Mouse (Mus musculus): Measurements from ENCODE around the gene Bahd1. TPM values are rescaled to one million over a fixed set of nuclear protein-coding genes. Genes with fewer than 3 reads are reported as not detected.

Bahd1 gene
- polyA plus RNA-seq, 1 experiment from 2014 or later: 1.2 TPM

GRCm38 (mm10) chr2:118960413-118960812 is 60.2 kb downstream of the Bahd1 start:
- no peaks in the 10 kb centered on the region for H3K36me3 ChIP-seq (replicated peaks; ENCODE audit: control insufficient read depth, insufficient read depth, low read depth, low read length)
- no peaks in the 10 kb centered on the region for H3K4me1 ChIP-seq (ENCODE audit: control insufficient read depth, insufficient read depth, low read length)
- no peak for ATAC-seq (replicated peaks; ENCODE audit: insufficient number of reproducible peaks, low FRiP score, low TSS enrichment, low read depth)
- no peak overlapping the region for H3K27ac ChIP-seq (replicated peaks; ENCODE audit: low read depth, low read length)
- H3K9me3 ChIP-seq (replicated peaks; ENCODE audit: control insufficient read depth, low read length): no peaks in the 10 kb centered on the region
- 90% methylated on average over 2 of the region's 2 CpGs for WGBS
- DNase-seq (ENCODE audit: low spot score): no peak
- H3K9ac ChIP-seq (replicated peaks; ENCODE audit: low read length): no peak overlapping the region
- no peak overlapping the region for H3K4me2 ChIP-seq (ENCODE audit: low read depth, low read length)
- no peak overlapping the region for H3K4me3 ChIP-seq (ENCODE audit: low read depth, low read length)
- H3K27me3 ChIP-seq (ENCODE audit: control insufficient read depth, insufficient read depth, low read length): no peaks in the 10 kb centered on the region

- Histone ChIP-seq H3K4me2 (ENCODE audit: low read depth, low read length) (no peak overlapping the region), H3K27ac (replicated peaks; ENCODE audit: low read depth, low read length) (no peak overlapping the region), H3K27me3 (ENCODE audit: control insufficient read depth, insufficient read depth, low read length) (no peaks in the 10 kb centered on the region), H3K9ac (replicated peaks; ENCODE audit: low read length) (no peak overlapping the region), H3K4me3 (ENCODE audit: low read depth, low read length) (no peak overlapping the region), H3K36me3 (replicated peaks; ENCODE audit: control insufficient read depth, insufficient read depth, low read depth, low read length) (no peaks in the 10 kb centered on the region), H3K9me3 (replicated peaks; ENCODE audit: control insufficient read depth, low read length) (no peaks in the 10 kb centered on the region), H3K4me1 (ENCODE audit: control insufficient read depth, insufficient read depth, low read length) (no peaks in the 10 kb centered on the region)
- ATAC-seq (replicated peaks; ENCODE audit: insufficient number of reproducible peaks, low FRiP score, low TSS enrichment, low read depth) (no peak), DNase-seq (ENCODE audit: low spot score) (no peak)
- 49% methylated on average over 2 of the region's 2 CpGs for WGBS
These were observed 61.4 kb downstream of the Bahd1 start for GRCm38 (mm10) chr2:118961546-118961945.

GRCm38 (mm10) chr2:118963007-118963675 is 63.0 kb downstream of the Bahd1 start:
- Histone ChIP-seq H3K36me3 (replicated peaks; ENCODE audit: control insufficient read depth, insufficient read depth, low read depth, low read length) (no peaks in the 10 kb centered on the region), H3K9me3 (replicated peaks; ENCODE audit: control insufficient read depth, low read length) (no peaks in the 10 kb centered on the region), H3K4me1 (ENCODE audit: control insufficient read depth, insufficient read depth, low read length) (no peaks in the 10 kb centered on the region), H3K4me3 (ENCODE audit: low read depth, low read length) (no peak overlapping the region), H3K27me3 (ENCODE audit: control insufficient read depth, insufficient read depth, low read length) (no peaks in the 10 kb centered on the region), H3K4me2 (ENCODE audit: low read depth, low read length) (no peak overlapping the region), H3K9ac (replicated peaks; ENCODE audit: low read length) (no peak overlapping the region), H3K27ac (replicated peaks; ENCODE audit: low read depth, low read length) (no peak overlapping the region)
- ATAC-seq (replicated peaks; ENCODE audit: insufficient number of reproducible peaks, low FRiP score, low TSS enrichment, low read depth) (no peak), DNase-seq (ENCODE audit: low spot score) (no peak)
- 54% methylated on average over 9 of the region's 9 CpGs for WGBS

GRCm38 (mm10) chr2:118963676-118964012 is 63.5 kb downstream of the Bahd1 start:
- 74% methylated on average over 7 of the region's 7 CpGs for WGBS
- Histone ChIP-seq H3K36me3 (replicated peaks; ENCODE audit: control insufficient read depth, insufficient read depth, low read depth, low read length) (no peaks in the 10 kb centered on the region), H3K9me3 (replicated peaks; ENCODE audit: control insufficient read depth, low read length) (no peaks in the 10 kb centered on the region), H3K4me1 (ENCODE audit: control insufficient read depth, insufficient read depth, low read length) (no peaks in the 10 kb centered on the region), H3K27ac (replicated peaks; ENCODE audit: low read depth, low read length) (no peak overlapping the region), H3K4me2 (ENCODE audit: low read depth, low read length) (no peak overlapping the region), H3K27me3 (ENCODE audit: control insufficient read depth, insufficient read depth, low read length) (no peaks in the 10 kb centered on the region), H3K9ac (replicated peaks; ENCODE audit: low read length) (no peak overlapping the region), H3K4me3 (ENCODE audit: low read depth, low read length) (no peak overlapping the region)
- no peak for ATAC-seq (replicated peaks; ENCODE audit: insufficient number of reproducible peaks, low FRiP score, low TSS enrichment, low read depth)
- DNase-seq (ENCODE audit: low spot score): no peak

GRCm38 (mm10) chr2:118969585-118970147 is 69.5 kb downstream of the Bahd1 start:
- Histone ChIP-seq H3K4me1 (ENCODE audit: control insufficient read depth, insufficient read depth, low read length) (no peaks in the 10 kb centered on the region), H3K36me3 (replicated peaks; ENCODE audit: control insufficient read depth, insufficient read depth, low read depth, low read length) (no peaks in the 10 kb centered on the region), H3K27ac (replicated peaks; ENCODE audit: low read depth, low read length) (no peak overlapping the region), H3K9ac (replicated peaks; ENCODE audit: low read length) (no peak overlapping the region), H3K9me3 (replicated peaks; ENCODE audit: control insufficient read depth, low read length) (no peaks in the 10 kb centered on the region), H3K4me2 (ENCODE audit: low read depth, low read length) (no peak overlapping the region), H3K4me3 (ENCODE audit: low read depth, low read length) (no peak overlapping the region), H3K27me3 (ENCODE audit: control insufficient read depth, insufficient read depth, low read length) (peaks cover 8% of the 10 kb centered on the region)
- DNase-seq (ENCODE audit: low spot score) (no peak), ATAC-seq (replicated peaks; ENCODE audit: insufficient number of reproducible peaks, low FRiP score, low TSS enrichment, low read depth) (no peak)
- WGBS: 85% methylated on average over 11 of the region's 11 CpGs

GRCm38 (mm10) chr2:118972048-118972447 is 71.9 kb downstream of the Bahd1 start:
- WGBS: 84% methylated on average over 5 of the region's 5 CpGs
- Histone ChIP-seq H3K27me3 (ENCODE audit: control insufficient read depth, insufficient read depth, low read length) (peaks cover 23% of the 10 kb centered on the region), H3K9ac (replicated peaks; ENCODE audit: low read length) (no peak overlapping the region), H3K9me3 (replicated peaks; ENCODE audit: control insufficient read depth, low read length) (no peaks in the 10 kb centered on the region), H3K27ac (replicated peaks; ENCODE audit: low read depth, low read length) (no peak overlapping the region), H3K4me2 (ENCODE audit: low read depth, low read length) (no peak overlapping the region), H3K4me3 (ENCODE audit: low read depth, low read length) (no peak overlapping the region), H3K36me3 (replicated peaks; ENCODE audit: control insufficient read depth, insufficient read depth, low read depth, low read length) (no peaks in the 10 kb centered on the region), H3K4me1 (ENCODE audit: control insufficient read depth, insufficient read depth, low read length) (no peaks in the 10 kb centered on the region)
- no peak for DNase-seq (ENCODE audit: low spot score)
- no peak for ATAC-seq (replicated peaks; ENCODE audit: insufficient number of reproducible peaks, low FRiP score, low TSS enrichment, low read depth)

- Histone ChIP-seq H3K27me3 (ENCODE audit: control insufficient read depth, insufficient read depth, low read length) (peaks cover 30% of the 10 kb centered on the region), H3K9me3 (replicated peaks; ENCODE audit: control insufficient read depth, low read length) (no peaks in the 10 kb centered on the region), H3K4me3 (ENCODE audit: low read depth, low read length) (peak overlapping the region; percentile 26), H3K4me2 (ENCODE audit: low read depth, low read length) (peak overlapping the region; percentile 66), H3K4me1 (ENCODE audit: control insufficient read depth, insufficient read depth, low read length) (no peaks in the 10 kb centered on the region), H3K36me3 (replicated peaks; ENCODE audit: control insufficient read depth, insufficient read depth, low read depth, low read length) (no peaks in the 10 kb centered on the region), H3K27ac (replicated peaks; ENCODE audit: low read depth, low read length) (no peak overlapping the region), H3K9ac (replicated peaks; ENCODE audit: low read length) (peak overlapping the region; percentile 45)
- ATAC-seq (replicated peaks; ENCODE audit: insufficient number of reproducible peaks, low FRiP score, low TSS enrichment, low read depth) (peak; percentile 85), DNase-seq (ENCODE audit: low spot score) (peak; percentile 93)
- WGBS: 2% methylated on average over 33 of the region's 33 CpGs
These were observed 72.7 kb downstream of the Bahd1 start for GRCm38 (mm10) chr2:118972687-118973376.
